Mouse (Mus musculus) erythroblast, embryonic 14.5 days (primary cell): ENCODE data around the gene Unc79. TPM values are rescaled to one million over a fixed set of nuclear protein-coding genes. Genes with fewer than 3 reads are reported as not detected.

Experiments
- H3K27me3 ChIP-seq: 2 replicates; pipeline ENCODE4 v1.6.1; 2012; ENCODE audit warnings: inconsistent platforms; ENCODE audit not compliant: control insufficient read depth
- H3K36me3 ChIP-seq: 2 replicates; pipeline ENCODE4 v1.6.1; 2012; ENCODE audit warnings: mild to moderate bottlenecking, inconsistent platforms; ENCODE audit not compliant: control insufficient read depth
- H3K4me1 ChIP-seq: 2 replicates; pipeline ENCODE4 v1.6.1; 2012; ENCODE audit warnings: inconsistent platforms; ENCODE audit not compliant: control insufficient read depth
- H3K4me3 ChIP-seq: replicated peaks from 2 replicates; pipeline ENCODE3; 2012; ENCODE audit warnings: moderate library complexity, mild to moderate bottlenecking, inconsistent platforms
- H3K9me3 ChIP-seq: 2 replicates; pipeline ENCODE4 v1.6.1; 2012; ENCODE audit warnings: low read length, inconsistent platforms, mixed read lengths; ENCODE audit not compliant: control insufficient read depth
- GATA1 ChIP-seq: IDR thresholded peaks from 2 replicates; pipeline ENCODE4 v1.6.1; 2012; ENCODE audit warnings: low read length, inconsistent platforms, mixed read lengths
- TAL1 ChIP-seq: IDR thresholded peaks from 3 replicates; pipeline ENCODE4 v1.6.1; 2012; ENCODE audit warnings: low read length, inconsistent platforms, mixed read lengths
- polyA plus RNA-seq: library from polyadenylated mRNA; stranded (reverse); fragments of >175 nt; gene quantifications from 2 replicates; pipeline ENCODE4 v1.2.3, GENCODE M21; 2012

Gene Unc79
- polyA plus RNA-seq, 1 experiment: not detected

DNA sequence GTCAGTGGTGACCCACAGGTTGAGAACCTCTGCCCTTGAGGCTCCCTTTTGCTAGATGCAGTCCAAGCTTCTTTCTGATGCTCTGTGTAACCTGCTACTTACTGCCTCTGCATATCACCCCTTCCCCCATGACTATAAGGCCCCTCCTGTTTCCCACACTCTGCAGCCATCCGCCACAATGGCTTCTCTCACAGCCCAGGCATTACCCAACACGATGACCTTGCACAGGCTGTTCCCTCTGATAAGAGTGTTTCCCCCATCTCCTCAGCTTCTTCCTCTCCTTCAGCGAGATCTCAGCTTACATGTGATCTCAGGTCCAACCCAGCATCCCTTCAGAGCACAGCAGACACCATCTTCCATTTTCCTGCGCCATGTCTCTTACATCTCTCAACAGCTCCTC is 280.4 kb downstream of the Unc79 start:
- Histone ChIP-seq H3K4me3 (no peak overlapping the region), H3K27me3 (no peaks in the 10 kb centered on the region), H3K36me3 (no peaks in the 10 kb centered on the region), H3K9me3 (no peaks in the 10 kb centered on the region), H3K4me1 (no peaks in the 10 kb centered on the region)
- no peak for TF ChIP-seq GATA1
- TF ChIP-seq TAL1: no peak

Other genes with a start within 250 kb of the Unc79 start
- gene Itpk1, start 243.9 kb upstream of the Unc79 start, polyA plus RNA-seq: 0.17 and 0.24 TPM in 2 replicates
- 0.09 TPM in 1 of 2 replicates, not detected in the other for gene Moap1, start 205.2 kb upstream of the Unc79 start, polyA plus RNA-seq
- 0.13 and 0.16 TPM in 2 replicates for gene Tmem251, start 205.1 kb upstream of the Unc79 start, polyA plus RNA-seq
- 0.55 TPM in 1 of 2 replicates, not detected in the other for gene Gm28051, start 191.1 kb upstream of the Unc79 start, polyA plus RNA-seq
- gene Gon7, start 191.1 kb upstream of the Unc79 start, polyA plus RNA-seq: 0.80 and 1.2 TPM in 2 replicates
- gene Ubr7, start 190.9 kb upstream of the Unc79 start, polyA plus RNA-seq: 1.8 TPM in 2 replicates
- gene Gm20604, start 190.2 kb upstream of the Unc79 start, polyA plus RNA-seq: 0.29 and 0.33 TPM in 2 replicates
- 0.10 and 0.17 TPM in 2 replicates for gene Btbd7, start 70.4 kb upstream of the Unc79 start, polyA plus RNA-seq
- not detected in 2 replicates for gene Cox8c, start 49.5 kb upstream of the Unc79 start, polyA plus RNA-seq